In the genomic region with DNA sequence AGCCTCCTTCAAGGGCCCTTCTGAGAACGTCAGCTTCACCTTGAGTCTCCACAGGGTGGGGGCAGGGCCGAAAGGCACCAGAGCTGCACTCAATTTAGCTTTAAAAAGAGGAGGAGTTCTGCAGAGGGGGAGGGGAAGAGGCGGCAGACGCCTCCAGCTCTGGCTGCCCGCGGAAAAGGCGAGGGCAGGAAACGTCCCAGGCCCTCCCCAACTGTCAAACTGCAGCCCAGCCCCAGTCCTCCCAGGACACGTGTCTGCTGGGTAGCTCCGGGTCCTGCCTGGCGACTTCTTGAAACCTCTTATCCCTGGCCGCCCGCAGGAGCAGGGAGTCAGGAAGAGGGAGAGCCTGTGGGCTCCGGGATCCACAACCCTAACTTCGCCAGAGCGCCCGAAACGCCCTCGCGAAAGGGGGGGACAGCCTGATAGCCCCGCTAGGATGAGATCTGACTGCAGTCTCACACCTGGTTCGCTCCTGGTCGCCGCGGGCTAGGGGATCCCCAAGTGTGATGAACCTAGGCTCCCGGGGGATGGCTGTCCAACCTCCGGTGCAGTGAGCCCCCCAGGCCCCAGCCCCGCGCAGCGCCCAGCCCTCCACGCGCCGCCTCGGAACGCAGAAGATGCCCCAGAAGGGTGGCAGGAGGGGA, we compare ENCODE assay signal across 8 mouse cellular contexts. TPM values are rescaled to one million over a fixed set of nuclear protein-coding genes. Genes with fewer than 3 reads are reported as not detected.
DNase-seq lines count a peak whose midpoint lies in the region; ATAC-seq and TF ChIP-seq lines count a peak whose summit lies in the region.

No protein-coding gene starts in this region.

- DNase-seq in R1 (ENCODE audit: low read depth, low spot score): peak; percentile 63
- DNase-seq in cerebellum, postnatal 14 days: peak; percentile 33 to 35
- peak; percentile 43 to 67 for DNase-seq in frontal cortex, postnatal 36 days (ENCODE audit: low spot score in 2 of 2)
- DNase-seq in layer of hippocampus, postnatal 25 days (ENCODE audit: extremely low spot score in 1 of 2, low spot score in 1 of 2): peak; percentile 35 to 36
- peak; percentile 88 for DNase-seq in lung, postnatal 0 days (ENCODE audit: low spot score)
- peak; percentile 45 for DNase-seq in retina, embryonic 14.5 days (ENCODE audit: low spot score)
- DNase-seq in thymus, postnatal 36 days: peak; percentile 30 to 54

- H3K4me1 ChIP-seq in hindbrain, embryonic 13.5 days (replicated peaks): peaks cover 14% of the 10 kb centered on the region
- H3K4me1 ChIP-seq in lung, postnatal 0 days (ENCODE audit: insufficient read depth, low read depth, low read length): no peaks in the 10 kb centered on the region

- H3K27me3 ChIP-seq in hindbrain, embryonic 13.5 days: no peaks in the 10 kb centered on the region
- no peaks in the 10 kb centered on the region for H3K27me3 ChIP-seq in lung, postnatal 0 days (replicated peaks; ENCODE audit: insufficient read depth, low read length)

- H3K9ac ChIP-seq in hindbrain, embryonic 13.5 days: peak overlapping the region; percentile 84
- H3K9ac ChIP-seq in lung, postnatal 0 days (replicated peaks; ENCODE audit: low read depth): 0 out of 2 replicates have a peak overlapping the region, but pooled peaks have one; percentile 44

- ATAC-seq in hindbrain, embryonic 13.5 days (ENCODE audit: low FRiP score): peak; percentile 55
- ATAC-seq in lung, postnatal 0 days: peak; percentile 79

- peak overlapping the region; percentile 66 for H3K4me3 ChIP-seq in hindbrain, embryonic 13.5 days
- peak overlapping the region; percentile 69 for H3K4me3 ChIP-seq in lung, postnatal 0 days (ENCODE audit: low read depth, low read length)

- no peaks in the 10 kb centered on the region for H3K36me3 ChIP-seq in hindbrain, embryonic 13.5 days
- no peaks in the 10 kb centered on the region for H3K36me3 ChIP-seq in lung, postnatal 0 days (ENCODE audit: insufficient read depth, low read length)

- no peak overlapping the region for H3K27ac ChIP-seq in hindbrain, embryonic 13.5 days
- H3K27ac ChIP-seq in lung, postnatal 0 days (ENCODE audit: low read length): no peak overlapping the region

- WGBS in hindbrain, embryonic 13.5 days: under 1% methylated on average over 35 of the region's 35 CpGs
- under 1% methylated on average over 35 of the region's 35 CpGs for WGBS in lung, postnatal 0 days

- TF ChIP-seq EP300 in lung, postnatal 0 days (IDR thresholded peaks at IDR 0.05): no peak

- TF ChIP-seq CTCF in lung, postnatal 0 days (IDR thresholded peaks at IDR 0.05): no peak

- no peaks in the 10 kb centered on the region for H3K9me3 ChIP-seq in hindbrain, embryonic 13.5 days
- H3K9me3 ChIP-seq in lung, postnatal 0 days (ENCODE audit: low read length): no peaks in the 10 kb centered on the region

- peak overlapping the region; percentile 100 for H3K4me2 ChIP-seq in hindbrain, embryonic 13.5 days
- peak overlapping the region; percentile 99 for H3K4me2 ChIP-seq in lung, postnatal 0 days (replicated peaks; ENCODE audit: low read depth, low read length)

RNA-seq across cellular contexts. Expression of gene Adamts3, which starts 0.9 kb away (rescaled TPM):
- polyA plus RNA-seq in hindbrain, embryonic 13.5 days (2015; fragmentation: Nextera tagmentation; extraction: Ambion mirVana): 2.8 and 4.2 TPM in 2 replicates
- 10 to 100 TPM; 28.9 to 40.2 TPM for total RNA-seq in layer of hippocampus, postnatal 25 days (2021)
- 1.2 and 1.4 TPM in 2 replicates for polyA plus RNA-seq in lung, postnatal 0 days (2015; fragmentation: Nextera tagmentation; extraction: Ambion mirVana)

Comparison
In these comparisons a context has a peak if more than half of its experiments do, and no peak if none do; other contexts are left out.
1. DNase-seq: peak in every context shown above with its lines; median percentile 88 in lung, postnatal 0 days; 63 in R1; 55 in frontal cortex, postnatal 36 days; 45 in retina, embryonic 14.5 days; 42 in thymus, postnatal 36 days; 36 in layer of hippocampus, postnatal 25 days; 34 in cerebellum, postnatal 14 days.